Mouse (Mus musculus) C2C12 (cell line): ENCODE measurements around the gene En2. TPM values are rescaled to one million over a fixed set of nuclear protein-coding genes. Genes with fewer than 3 reads are reported as not detected.

Experiments
- H3K27me3 ChIP-seq: one replicate; pipeline ENCODE4 v1.6.1; 2011; ENCODE audit not compliant: control insufficient read depth, insufficient read depth, insufficient read length
- H3K36me3 ChIP-seq: one replicate; pipeline ENCODE4 v1.6.1; 2011; ENCODE audit not compliant: control insufficient read depth, insufficient read depth
- H3K4me3 ChIP-seq: one replicate; pipeline ENCODE4 v1.5.1; 2011; ENCODE audit warnings: mild to moderate bottlenecking, control low read depth; ENCODE audit not compliant: poor library complexity, insufficient read depth, severe bottlenecking
- H3K79me2 ChIP-seq: one replicate; pipeline ENCODE4 v1.6.1; 2011; ENCODE audit not compliant: control insufficient read depth, insufficient read depth
- H3K79me3 ChIP-seq: one replicate; pipeline ENCODE4 v1.6.1; 2011; ENCODE audit warnings: low read depth, control low read depth
- H3ac ChIP-seq: one replicate; pipeline ENCODE3; 2011; ENCODE audit warnings: low read depth; ENCODE audit not compliant: control insufficient read depth, insufficient read length
- CEBPB ChIP-seq: IDR thresholded peaks from one replicate; pipeline ENCODE4 v1.6.1; 2011; ENCODE audit warnings: low read depth, mild to moderate bottlenecking, control low read depth, moderate library complexity
- CTCF ChIP-seq: IDR thresholded peaks from one replicate; pipeline ENCODE4 v1.5.1; 2011; ENCODE audit not compliant: control insufficient read depth, insufficient read depth, insufficient read length
- FOSL1 ChIP-seq: IDR thresholded peaks from one replicate; pipeline ENCODE4 v1.8.0; 2011; ENCODE audit warnings: mild to moderate bottlenecking, low read length; ENCODE audit not compliant: poor library complexity, insufficient read depth, severe bottlenecking
- MAX ChIP-seq: IDR thresholded peaks from one replicate; pipeline ENCODE4 v1.6.1; 2011; ENCODE audit warnings: mild to moderate bottlenecking, control low read depth
- MYOD1 ChIP-seq: IDR thresholded peaks from one replicate; pipeline ENCODE4 v1.6.1; 2011; ENCODE audit warnings: low read depth; ENCODE audit not compliant: control insufficient read depth, insufficient read length
- MYOG ChIP-seq: IDR thresholded peaks from one replicate; pipeline ENCODE4 v1.6.1; 2011; ENCODE audit not compliant: control insufficient read depth, insufficient read length; ENCODE audit errors: extremely low read depth
- USF1 ChIP-seq: IDR thresholded peaks from one replicate; pipeline ENCODE4 v1.6.1; 2011; ENCODE audit warnings: low read depth, mild to moderate bottlenecking, control low read depth, moderate library complexity
- polyA plus RNA-seq: library from polyadenylated mRNA; unstranded; fragments of >200 nt; fragmentation: generic; extraction: Trizol; gene quantifications from one replicate; pipeline ENCODE4 v1.2.1, GENCODE M21; 2012; ENCODE audit warnings: missing spikeins

Gene En2
- polyA plus RNA-seq, 1 experiment = not detected

DNA sequence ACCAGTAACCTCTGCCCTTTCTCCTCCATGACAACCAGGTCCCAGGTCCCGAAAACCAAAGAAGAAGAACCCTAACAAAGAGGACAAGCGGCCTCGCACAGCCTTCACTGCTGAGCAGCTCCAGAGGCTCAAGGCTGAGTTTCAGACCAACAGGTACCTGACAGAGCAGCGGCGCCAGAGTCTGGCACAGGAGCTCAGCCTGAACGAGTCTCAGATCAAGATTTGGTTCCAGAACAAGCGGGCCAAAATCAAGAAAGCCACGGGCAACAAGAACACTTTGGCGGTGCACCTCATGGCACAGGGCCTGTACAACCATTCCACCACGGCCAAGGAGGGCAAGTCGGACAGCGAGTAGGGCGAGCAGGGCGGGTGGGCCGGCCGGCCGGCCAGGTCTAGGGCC, 4.6 kb downstream of the En2 start:
- Histone ChIP-seq H3K27me3 (peaks cover 78% of the 10 kb centered on the region), H3K4me3 (no peak overlapping the region), H3K36me3 (no peaks in the 10 kb centered on the region), H3K79me3 (no peaks in the 10 kb centered on the region), H3ac (no peak overlapping the region), H3K79me2 (no peaks in the 10 kb centered on the region)
- TF ChIP-seq FOSL1 (no peak), MYOG (no peak), MYOD1 (no peak), CTCF (no peak), CEBPB (no peak), MAX (no peak), USF1 (no peak)

DNA sequence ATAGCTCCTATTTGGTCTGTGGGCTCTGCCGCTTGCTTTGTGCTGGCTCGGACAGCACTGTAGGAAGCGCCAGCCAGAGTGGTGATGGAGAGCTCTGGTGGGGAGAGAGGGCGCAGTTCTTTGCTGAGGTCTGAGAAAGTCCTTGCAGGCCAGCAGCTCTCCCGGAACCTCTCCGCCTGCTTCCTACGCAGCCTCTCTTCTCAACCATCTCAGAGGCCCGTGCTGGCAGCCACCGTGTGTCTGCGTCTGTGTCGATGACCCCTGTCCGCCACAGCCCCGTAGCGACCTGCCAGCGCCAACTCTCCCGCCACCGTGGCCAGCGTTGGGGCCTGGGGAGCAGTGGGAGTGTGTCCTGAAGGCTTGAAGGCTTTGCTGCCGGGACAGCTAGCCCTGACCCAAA, 5.4 kb downstream of the En2 start:
- H3K27me3 ChIP-seq = peaks cover 76% of the 10 kb centered on the region
- no peak overlapping the region for H3ac ChIP-seq
- TF ChIP-seq MAX (no peak), CTCF (no peak), MYOG (no peak), MYOD1 (no peak), FOSL1 (no peak), CEBPB (no peak), USF1 (no peak)
- H3K79me2 ChIP-seq = no peaks in the 10 kb centered on the region
- H3K36me3 ChIP-seq = no peaks in the 10 kb centered on the region
- no peak overlapping the region for H3K4me3 ChIP-seq
- no peaks in the 10 kb centered on the region for H3K79me3 ChIP-seq

DNA sequence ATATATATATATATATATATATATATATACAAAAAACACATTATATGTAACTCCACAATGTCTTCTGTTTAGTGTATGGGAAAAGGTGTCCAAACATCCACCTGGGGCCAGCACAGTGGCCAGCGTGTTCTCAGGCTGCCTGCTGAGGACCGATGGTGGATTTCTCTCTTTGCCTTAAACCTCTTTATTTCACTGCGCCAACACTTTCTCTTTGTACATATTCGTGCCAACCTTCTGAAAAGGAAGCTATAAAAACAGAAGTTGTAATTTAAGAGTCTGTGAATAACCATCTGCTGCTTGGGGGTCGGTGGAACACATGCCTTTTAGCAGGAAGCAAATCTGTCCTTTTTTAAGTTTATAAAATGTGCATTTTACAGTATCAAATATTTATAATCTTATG, 6.2 kb downstream of the En2 start:
- no peak overlapping the region for H3ac ChIP-seq
- H3K4me3 ChIP-seq = no peak overlapping the region
- H3K79me2 ChIP-seq = no peaks in the 10 kb centered on the region
- no peak for TF ChIP-seq MYOG
- TF ChIP-seq CEBPB = no peak
- no peak for TF ChIP-seq CTCF
- no peak for TF ChIP-seq MYOD1
- TF ChIP-seq MAX = no peak
- no peak for TF ChIP-seq FOSL1
- no peak for TF ChIP-seq USF1
- H3K36me3 ChIP-seq = no peaks in the 10 kb centered on the region
- no peaks in the 10 kb centered on the region for H3K79me3 ChIP-seq
- H3K27me3 ChIP-seq = peaks cover 75% of the 10 kb centered on the region

DNA sequence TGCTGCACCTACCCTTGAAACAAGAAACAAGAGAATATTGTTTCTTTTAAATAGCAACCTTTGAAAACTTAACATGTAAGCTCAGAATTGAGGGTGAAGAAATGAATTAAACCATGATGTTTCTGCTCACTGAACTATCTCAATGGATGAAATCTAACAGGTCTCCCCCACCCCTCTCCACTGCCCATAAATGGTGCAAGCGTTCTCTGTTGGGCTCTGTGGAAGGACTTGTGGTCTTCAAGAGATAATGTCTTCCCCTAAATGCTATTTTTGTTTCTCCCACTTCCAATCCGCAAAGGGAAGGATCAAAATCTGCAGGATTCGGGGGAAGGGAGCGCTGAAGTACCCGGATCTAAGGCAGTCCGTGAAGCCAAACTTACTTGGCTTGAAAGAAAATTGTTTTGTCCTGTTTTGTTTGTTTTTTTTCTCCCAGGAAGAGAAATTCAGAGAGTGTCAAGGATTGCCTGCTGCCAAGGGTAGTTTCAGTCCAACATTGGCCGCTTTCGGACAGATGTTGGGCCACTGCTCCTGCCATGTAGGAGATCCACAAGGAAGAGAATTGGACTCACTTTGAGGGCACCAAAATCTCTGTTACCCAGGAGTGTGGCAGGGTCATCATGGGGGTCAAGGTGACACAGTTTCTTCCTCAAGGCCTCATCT, 6.9 kb downstream of the En2 start:
- Histone ChIP-seq H3K27me3 (peaks cover 69% of the 10 kb centered on the region), H3ac (no peak overlapping the region), H3K79me3 (no peaks in the 10 kb centered on the region), H3K4me3 (no peak overlapping the region), H3K36me3 (no peaks in the 10 kb centered on the region), H3K79me2 (no peaks in the 10 kb centered on the region)
- TF ChIP-seq MAX (no peak), USF1 (no peak), CEBPB (no peak), FOSL1 (no peak), MYOD1 (no peak), CTCF (no peak), MYOG (no peak)

DNA sequence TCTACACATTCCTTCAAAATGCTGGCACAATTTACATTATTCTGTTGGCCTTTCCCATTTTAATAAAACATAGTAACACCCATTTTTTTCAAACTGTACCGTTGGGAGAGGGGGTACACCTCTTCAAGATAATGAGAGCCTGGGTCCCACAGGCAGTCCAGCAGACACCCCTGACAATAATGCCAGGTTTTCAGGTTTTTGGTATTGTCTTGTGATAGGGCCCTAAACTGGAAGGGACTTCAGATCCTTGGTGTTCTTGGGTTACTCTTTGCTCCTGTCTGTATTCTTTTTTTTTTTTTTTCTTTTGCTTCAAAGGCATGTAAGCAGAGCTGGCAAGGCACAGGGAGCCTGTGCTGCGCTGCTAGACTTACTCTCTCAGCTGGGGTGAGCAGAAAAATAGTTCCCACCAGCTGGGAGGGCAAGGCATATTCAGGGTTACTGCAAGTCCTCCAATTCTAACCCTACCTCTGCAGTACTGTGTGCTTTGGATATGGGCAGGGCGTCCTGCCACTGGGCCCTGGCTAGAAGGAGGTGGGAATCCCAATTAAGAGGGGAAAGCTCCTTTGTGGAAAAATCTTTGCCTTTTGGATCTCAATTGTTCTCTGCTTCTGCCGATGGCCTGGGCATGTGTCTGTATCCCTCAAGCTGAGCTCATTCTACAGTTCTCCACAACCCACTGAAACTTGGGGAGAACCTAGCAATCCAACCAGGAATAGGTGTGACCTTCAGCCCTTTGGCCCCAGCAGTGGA, 7.6 kb downstream of the En2 start:
- Histone ChIP-seq H3K27me3 (peaks cover 62% of the 10 kb centered on the region), H3K79me3 (no peaks in the 10 kb centered on the region), H3K79me2 (no peaks in the 10 kb centered on the region), H3ac (no peak overlapping the region), H3K36me3 (no peaks in the 10 kb centered on the region), H3K4me3 (no peak overlapping the region)
- TF ChIP-seq MYOG (no peak), MAX (no peak), USF1 (no peak), CTCF (no peak), CEBPB (no peak), FOSL1 (no peak)

DNA sequence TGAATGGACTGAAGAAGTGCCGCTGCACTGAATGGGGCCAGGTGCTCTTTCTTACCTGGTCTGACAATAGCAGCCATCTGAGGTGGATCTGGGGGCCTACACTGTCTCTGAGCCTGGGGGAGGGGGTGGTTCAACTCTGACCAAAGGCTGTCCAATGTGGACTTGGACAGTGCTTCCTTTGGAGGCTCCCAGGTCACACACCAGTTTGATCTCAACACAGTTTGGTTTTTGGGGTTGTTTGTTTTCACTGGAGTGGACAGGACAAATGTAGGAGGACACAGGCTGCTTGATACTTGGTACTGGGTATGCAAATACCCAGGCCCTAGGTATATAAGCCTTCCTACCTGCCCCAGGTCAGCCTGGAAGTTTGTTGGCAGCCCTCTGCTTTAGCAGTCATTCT, 8.2 kb downstream of the En2 start:
- Histone ChIP-seq H3K36me3 (no peaks in the 10 kb centered on the region), H3K4me3 (no peak overlapping the region), H3ac (no peak overlapping the region), H3K27me3 (peaks cover 57% of the 10 kb centered on the region), H3K79me3 (no peaks in the 10 kb centered on the region), H3K79me2 (no peaks in the 10 kb centered on the region)
- TF ChIP-seq CEBPB = no peak
- no peak for TF ChIP-seq USF1
- TF ChIP-seq MYOG = no peak
- no peak for TF ChIP-seq CTCF
- TF ChIP-seq MAX = no peak
- no peak for TF ChIP-seq FOSL1
- TF ChIP-seq MYOD1 = no peak
